Mouse (Mus musculus) heart, embryonic 11.5 days (tissue): Measurements from ENCODE around the gene Ndel1. TPM values are rescaled to one million over a fixed set of nuclear protein-coding genes. Genes with fewer than 3 reads are reported as not detected.

Experiments used
- ATAC-seq: fragments of 200-750 bp; cut with Nextera tagmentation; replicated peaks from 2 replicates; pipeline ENCODE4 v1.8.0; 2017; ENCODE audit warnings: moderate library complexity; ENCODE audit not compliant: insufficient number of reproducible peaks, low FRiP score, low TSS enrichment
- H3K27ac ChIP-seq: fragments of 300-500 bp; sonication (generic); 2 replicates; pipeline ENCODE4 v1.5.1; 2014; ENCODE audit warnings: mild to moderate bottlenecking, low read depth, low read length
- H3K27me3 ChIP-seq: fragments of 300-500 bp; sonication (generic); 2 replicates; pipeline ENCODE4 v1.6.1; 2014; ENCODE audit warnings: mild to moderate bottlenecking, low read length, mixed read lengths; ENCODE audit not compliant: control insufficient read depth, insufficient read depth
- H3K36me3 ChIP-seq: fragments of 300-500 bp; sonication (generic); 2 replicates; pipeline ENCODE4 v1.6.1; 2014; ENCODE audit warnings: mild to moderate bottlenecking, low read length, moderate library complexity, mixed read lengths; ENCODE audit not compliant: control insufficient read depth, insufficient read depth
- H3K4me1 ChIP-seq: fragments of 300-500 bp; sonication (generic); 2 replicates; pipeline ENCODE4 v1.6.1; 2014; ENCODE audit warnings: low read length; ENCODE audit not compliant: control insufficient read depth, insufficient read depth
- H3K4me2 ChIP-seq: fragments of 300-500 bp; sonication (generic); 2 replicates; pipeline ENCODE4 v1.6.1; 2014; ENCODE audit warnings: mild to moderate bottlenecking, moderate library complexity
- H3K4me3 ChIP-seq: fragments of 300-500 bp; sonication (generic); 2 replicates; pipeline ENCODE4 v1.5.1; 2014; ENCODE audit warnings: low read depth, low read length
- H3K9ac ChIP-seq: fragments of 300-500 bp; sonication (generic); 2 replicates; pipeline ENCODE4 v1.6.1; 2014; ENCODE audit warnings: mild to moderate bottlenecking, low read depth, low read length, moderate library complexity
- H3K9me3 ChIP-seq: fragments of 300-500 bp; sonication (generic); replicated peaks from 2 replicates; pipeline ENCODE4 v1.6.1; 2016; ENCODE audit warnings: low read length; ENCODE audit not compliant: control insufficient read depth
- WGBS: fragments of 180-500 bp; shearing (Covaris S2); extraction: QIAGEN DNeasy Blood & Tissue Kit; methylation state at CpG from one replicate; pipeline ENCODE4 v1.1.7; 2014; ENCODE audit not compliant: insufficient replicate concordance; 5-methylcytosine and 5-hydroxymethylcytosine counted together
- polyA plus RNA-seq: library from polyadenylated mRNA; unstranded; fragments of >200 nt; fragmentation: Nextera tagmentation; extraction: Ambion mirVana; gene quantifications from 2 replicates; pipeline ENCODE4 v1.2.1, GENCODE M21; 2014

Gene Ndel1
- polyA plus RNA-seq, 1 experiment from 2014 or later, result 52.5 TPM

GRCm38 (mm10) chr11:68790720-68791119 lies 80.9 kb downstream of the Ndel1 start:
- Histone ChIP-seq H3K4me2 (no peak overlapping the region), H3K36me3 (peaks cover 72% of the 10 kb centered on the region), H3K27ac (no peak overlapping the region), H3K4me3 (no peak overlapping the region), H3K9ac (no peak overlapping the region), H3K9me3 (no peaks in the 10 kb centered on the region), H3K27me3 (no peaks in the 10 kb centered on the region), H3K4me1 (no peaks in the 10 kb centered on the region)
- WGBS, result 87% methylated on average over 10 of the region's 10 CpGs
- no peak for ATAC-seq

- H3K27ac ChIP-seq, result no peak overlapping the region
- H3K9ac ChIP-seq, result no peak overlapping the region
- ATAC-seq, result no peak
- no peaks in the 10 kb centered on the region for H3K27me3 ChIP-seq
- no peaks in the 10 kb centered on the region for H3K4me1 ChIP-seq
- WGBS, result 94% methylated on average over 9 of the region's 9 CpGs
- no peak overlapping the region for H3K4me3 ChIP-seq
- H3K9me3 ChIP-seq, result no peaks in the 10 kb centered on the region
- peaks cover 65% of the 10 kb centered on the region for H3K36me3 ChIP-seq
- H3K4me2 ChIP-seq, result no peak overlapping the region
These were observed 84.4 kb downstream of the Ndel1 start for GRCm38 (mm10) chr11:68787222-68787621.

GRCm38 (mm10) chr11:68785813-68786212 lies 85.8 kb downstream of the Ndel1 start:
- 78% methylated on average over 8 of the region's 8 CpGs for WGBS
- Histone ChIP-seq H3K4me1 (peaks cover 7% of the 10 kb centered on the region), H3K27me3 (no peaks in the 10 kb centered on the region), H3K9me3 (no peaks in the 10 kb centered on the region), H3K27ac (no peak overlapping the region), H3K4me3 (no peak overlapping the region), H3K4me2 (no peak overlapping the region), H3K9ac (no peak overlapping the region), H3K36me3 (peaks cover 61% of the 10 kb centered on the region)
- ATAC-seq, result no peak

- H3K4me1 ChIP-seq, result peaks cover 26% of the 10 kb centered on the region
- H3K9ac ChIP-seq, result no peak overlapping the region
- no peak overlapping the region for H3K4me2 ChIP-seq
- H3K9me3 ChIP-seq, result no peaks in the 10 kb centered on the region
- WGBS, result 83% methylated on average over 9 of the region's 9 CpGs
- peaks cover 39% of the 10 kb centered on the region for H3K36me3 ChIP-seq
- no peak overlapping the region for H3K4me3 ChIP-seq
- H3K27ac ChIP-seq, result no peak overlapping the region
- no peak for ATAC-seq
- H3K27me3 ChIP-seq, result no peaks in the 10 kb centered on the region
These were observed 89.3 kb downstream of the Ndel1 start for GRCm38 (mm10) chr11:68782336-68782735.

- peaks cover 26% of the 10 kb centered on the region for H3K4me1 ChIP-seq
- H3K36me3 ChIP-seq, result peaks cover 37% of the 10 kb centered on the region
- peak overlapping the region; percentile 47; the same call in 1 of the 2 replicates for H3K27ac ChIP-seq
- no peaks in the 10 kb centered on the region for H3K9me3 ChIP-seq
- H3K9ac ChIP-seq, result no peak overlapping the region
- H3K4me2 ChIP-seq, result peak overlapping the region; percentile 1; the same call in 1 of the 2 replicates
- no peak overlapping the region for H3K4me3 ChIP-seq
- ATAC-seq, result peak; percentile 67
- WGBS, result 42% methylated on average over 14 of the region's 14 CpGs
- no peaks in the 10 kb centered on the region for H3K27me3 ChIP-seq
These were observed 91.1 kb downstream of the Ndel1 start for GRCm38 (mm10) chr11:68780466-68781114.

GRCm38 (mm10) chr11:68779735-68780465 lies 91.8 kb downstream of the Ndel1 start:
- no peak for ATAC-seq
- WGBS, result 55% methylated on average over 10 of the region's 10 CpGs

GRCm38 (mm10) chr11:68778855-68779254 lies 92.8 kb downstream of the Ndel1 start:
- no peak for ATAC-seq
- H3K9me3 ChIP-seq, result no peaks in the 10 kb centered on the region
- H3K27ac ChIP-seq, result no peak overlapping the region
- H3K4me1 ChIP-seq, result peaks cover 26% of the 10 kb centered on the region
- H3K9ac ChIP-seq, result no peak overlapping the region
- no peak overlapping the region for H3K4me3 ChIP-seq
- peaks cover 27% of the 10 kb centered on the region for H3K36me3 ChIP-seq
- H3K4me2 ChIP-seq, result no peak overlapping the region
- H3K27me3 ChIP-seq, result no peaks in the 10 kb centered on the region

More at GRCm38 (mm10) chr11:68779735-68780465, 91.8 kb downstream of the Ndel1 start:
- H3K27ac ChIP-seq, result peak overlapping the region; percentile 47
- H3K4me2 ChIP-seq, result peak overlapping the region; percentile 1
- H3K27me3 ChIP-seq, result no peaks in the 10 kb centered on the region
- peaks cover 32% of the 10 kb centered on the region for H3K36me3 ChIP-seq
- no peaks in the 10 kb centered on the region for H3K9me3 ChIP-seq
- peaks cover 26% of the 10 kb centered on the region for H3K4me1 ChIP-seq
- H3K9ac ChIP-seq, result no peak overlapping the region
- H3K4me3 ChIP-seq, result no peak overlapping the region

GRCm38 (mm10) chr11:68777933-68778332 lies 93.7 kb downstream of the Ndel1 start:
- peaks cover 23% of the 10 kb centered on the region for H3K36me3 ChIP-seq
- H3K4me2 ChIP-seq, result no peak overlapping the region
- H3K4me3 ChIP-seq, result no peak overlapping the region
- H3K27ac ChIP-seq, result no peak overlapping the region
- no peaks in the 10 kb centered on the region for H3K27me3 ChIP-seq
- H3K9ac ChIP-seq, result no peak overlapping the region
- H3K4me1 ChIP-seq, result peaks cover 26% of the 10 kb centered on the region
- 77% methylated on average over 11 of the region's 11 CpGs for WGBS
- no peaks in the 10 kb centered on the region for H3K9me3 ChIP-seq
- ATAC-seq, result no peak
